In genomic region chr6:108274364-108275084, GRCm38 (mm10) we compare ENCODE assay signal across 7 mouse cellular contexts.
DNase-seq lines count a peak whose midpoint lies in the region; ATAC-seq lines count a peak whose summit lies in the region.

No protein-coding gene starts in this region.

- H3K36me3 ChIP-seq in kidney, embryonic 15.5 days = no peaks in the 10 kb centered on the region
- no peaks in the 10 kb centered on the region for H3K36me3 ChIP-seq in heart, embryonic 11.5 days (ENCODE audit: control insufficient read depth, insufficient read depth, low read length)

- 39% methylated on average over 10 of the region's 10 CpGs for WGBS in kidney, embryonic 15.5 days
- WGBS in heart, embryonic 11.5 days (ENCODE audit: insufficient replicate concordance) = 67% methylated on average over 10 of the region's 10 CpGs

- H3K4me2 ChIP-seq in kidney, embryonic 15.5 days = no peak overlapping the region
- no peak overlapping the region for H3K4me2 ChIP-seq in heart, embryonic 11.5 days

- no peak overlapping the region for H3K4me3 ChIP-seq in kidney, embryonic 15.5 days (replicated peaks)
- no peak overlapping the region for H3K4me3 ChIP-seq in heart, embryonic 11.5 days (ENCODE audit: low read depth, low read length)

- peak overlapping the region; percentile 79 for H3K27ac ChIP-seq in kidney, embryonic 15.5 days
- H3K27ac ChIP-seq in heart, embryonic 11.5 days (ENCODE audit: low read depth, low read length) = peak overlapping the region; percentile 0; the same call in 1 of the 2 replicates

- no peak overlapping the region for H3K9ac ChIP-seq in kidney, embryonic 15.5 days
- no peak overlapping the region for H3K9ac ChIP-seq in heart, embryonic 11.5 days (ENCODE audit: low read depth, low read length)

- peak; percentile 99 for ATAC-seq in kidney, embryonic 15.5 days (replicated peaks; ENCODE audit: low FRiP score)
- ATAC-seq in heart, embryonic 11.5 days (replicated peaks; ENCODE audit: insufficient number of reproducible peaks, low FRiP score, low TSS enrichment) = no peak

- no peaks in the 10 kb centered on the region for H3K9me3 ChIP-seq in kidney, embryonic 15.5 days (replicated peaks)
- H3K9me3 ChIP-seq in heart, embryonic 11.5 days (replicated peaks; ENCODE audit: control insufficient read depth, low read length) = no peaks in the 10 kb centered on the region

- peaks cover 33% of the 10 kb centered on the region for H3K4me1 ChIP-seq in kidney, embryonic 15.5 days
- peaks cover 25% of the 10 kb centered on the region for H3K4me1 ChIP-seq in heart, embryonic 11.5 days (ENCODE audit: control insufficient read depth, insufficient read depth, low read length)

- DNase-seq in kidney, adult 11 months = no peak
- peak; percentile 11 to 18 for DNase-seq in cerebellum, adult 18-20 months
- peak; percentile 30 to 71 for DNase-seq in lung, postnatal 4 days
- DNase-seq in embryo, embryonic 10 days (ENCODE audit: low spot score) = no peak
- no peak for DNase-seq in urinary bladder, adult 18-20 months (ENCODE audit: low spot score in 2 of 2)

- no peaks in the 10 kb centered on the region for H3K27me3 ChIP-seq in kidney, embryonic 15.5 days
- no peaks in the 10 kb centered on the region for H3K27me3 ChIP-seq in heart, embryonic 11.5 days (ENCODE audit: control insufficient read depth, insufficient read depth, low read length)

Comparison
In these comparisons a context has a peak if more than half of its experiments do, and no peak if none do; other contexts are left out.
1. DNase-seq: peak in cerebellum, adult 18-20 months (2 of 2) and lung, postnatal 4 days (2 of 2); none in kidney, adult 11 months (single experiment), embryo, embryonic 10 days (single experiment) and urinary bladder, adult 18-20 months (0 of 2).